Mouse (Mus musculus): Measurements from ENCODE around the gene A630095N17Rik.

A630095N17Rik gene

GRCm38 (mm10) chr1:75231664-75232152 is at the start of gene A630095N17Rik:
A630095N17Rik (minus strand) TSS chr1:75232102.
- no peak for DNase-seq (ENCODE audit: extremely low read depth, low read depth)

DNA sequence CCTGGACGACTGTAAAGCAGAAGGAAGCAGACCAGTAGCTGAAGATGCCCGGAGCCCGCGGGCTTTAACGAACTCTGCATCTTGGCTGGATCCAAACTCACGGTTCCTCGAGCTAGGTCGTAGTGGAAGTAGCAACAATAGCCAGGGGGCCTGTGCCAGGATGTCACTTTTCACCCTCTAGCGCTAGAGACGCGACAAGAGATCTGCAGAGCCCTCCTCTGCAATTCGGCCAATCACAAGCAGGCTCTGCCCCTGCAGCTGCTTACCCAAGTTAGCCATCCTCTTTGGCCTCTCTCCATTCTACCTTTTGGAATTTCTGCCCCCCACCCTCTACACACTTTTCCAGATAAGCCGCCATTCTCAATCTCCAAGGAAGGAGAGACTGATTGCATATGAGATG is 46.3 kb upstream of the A630095N17Rik start, which contains the start of gene Resp18:
TSS of gene Resp18 (minus strand) at position 188 of the 400 bp plus-strand sequence.
- DNase-seq (ENCODE audit: extremely low read depth, low read depth) = no peak

GRCm38 (mm10) chr1:75277195-75278188 is 45.6 kb upstream of the A630095N17Rik start:
- no peak for DNase-seq (ENCODE audit: extremely low read depth, low read depth)

GRCm38 (mm10) chr1:75264091-75264880 is 32.4 kb upstream of the A630095N17Rik start, which contains the start of gene Ptprn:
Ptprn (minus strand) TSS chr1:75264502.
- DNase-seq (ENCODE audit: extremely low read depth, low read depth) = no peak

GRCm38 (mm10) chr1:75262969-75263951 is 31.4 kb upstream of the A630095N17Rik start:
- no peak for DNase-seq (ENCODE audit: extremely low read depth, low read depth)

DNA sequence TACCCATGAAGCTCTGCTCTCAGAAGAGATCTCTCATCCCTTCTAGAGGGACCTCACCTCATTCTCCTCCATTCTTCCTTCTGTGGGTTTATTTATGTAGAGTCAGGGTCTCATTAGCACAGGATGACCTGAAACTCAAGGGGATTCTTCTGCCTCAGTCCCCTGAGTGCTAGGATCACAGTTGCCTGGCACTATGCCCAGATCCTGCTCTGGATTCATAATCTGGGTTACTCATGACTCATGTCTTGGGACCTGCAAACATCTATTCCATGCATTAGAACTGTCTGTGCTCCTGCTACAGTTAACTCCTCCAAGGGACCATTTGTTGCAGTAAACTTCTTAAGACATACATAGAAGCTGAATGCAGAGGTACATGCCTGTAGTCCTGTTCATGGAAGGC is 29.4 kb upstream of the A630095N17Rik start:
- DNase-seq (ENCODE audit: extremely low read depth, low read depth) = no peak

GRCm38 (mm10) chr1:75255516-75256046 is 23.7 kb upstream of the A630095N17Rik start:
- no peak for DNase-seq (ENCODE audit: extremely low read depth, low read depth)

DNA sequence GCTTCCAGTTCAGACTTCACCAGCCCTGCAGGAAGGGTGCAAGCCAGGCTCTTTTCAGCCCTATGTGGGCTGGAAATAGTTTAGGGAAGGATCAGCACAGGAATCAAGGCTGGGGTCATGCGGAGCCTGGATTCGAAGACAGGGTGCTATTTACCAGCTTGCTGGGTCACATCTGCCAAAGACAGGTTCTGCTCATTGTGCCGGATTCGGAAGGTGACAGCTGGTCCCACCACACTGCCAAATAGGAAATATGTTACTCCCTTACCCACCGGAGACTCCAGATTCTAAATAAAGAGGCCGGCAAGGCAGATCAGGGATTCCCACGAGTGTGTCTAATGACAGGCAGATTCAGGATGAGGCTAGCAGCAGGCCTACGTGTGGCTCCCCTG is 22.7 kb upstream of the A630095N17Rik start:
- DNase-seq (ENCODE audit: extremely low read depth, low read depth) = no peak

- DNase-seq (ENCODE audit: extremely low read depth, low read depth) = peak; percentile 72
Observed at GRCm38 (mm10) chr1:75253849-75254624, 22.1 kb upstream of the A630095N17Rik start.

- DNase-seq (ENCODE audit: extremely low read depth, low read depth) = no peak
Observed at GRCm38 (mm10) chr1:75253029-75253428, 21.1 kb upstream of the A630095N17Rik start.

GRCm38 (mm10) chr1:75252308-75252707 is 20.4 kb upstream of the A630095N17Rik start:
- DNase-seq (ENCODE audit: extremely low read depth, low read depth) = no peak

DNA sequence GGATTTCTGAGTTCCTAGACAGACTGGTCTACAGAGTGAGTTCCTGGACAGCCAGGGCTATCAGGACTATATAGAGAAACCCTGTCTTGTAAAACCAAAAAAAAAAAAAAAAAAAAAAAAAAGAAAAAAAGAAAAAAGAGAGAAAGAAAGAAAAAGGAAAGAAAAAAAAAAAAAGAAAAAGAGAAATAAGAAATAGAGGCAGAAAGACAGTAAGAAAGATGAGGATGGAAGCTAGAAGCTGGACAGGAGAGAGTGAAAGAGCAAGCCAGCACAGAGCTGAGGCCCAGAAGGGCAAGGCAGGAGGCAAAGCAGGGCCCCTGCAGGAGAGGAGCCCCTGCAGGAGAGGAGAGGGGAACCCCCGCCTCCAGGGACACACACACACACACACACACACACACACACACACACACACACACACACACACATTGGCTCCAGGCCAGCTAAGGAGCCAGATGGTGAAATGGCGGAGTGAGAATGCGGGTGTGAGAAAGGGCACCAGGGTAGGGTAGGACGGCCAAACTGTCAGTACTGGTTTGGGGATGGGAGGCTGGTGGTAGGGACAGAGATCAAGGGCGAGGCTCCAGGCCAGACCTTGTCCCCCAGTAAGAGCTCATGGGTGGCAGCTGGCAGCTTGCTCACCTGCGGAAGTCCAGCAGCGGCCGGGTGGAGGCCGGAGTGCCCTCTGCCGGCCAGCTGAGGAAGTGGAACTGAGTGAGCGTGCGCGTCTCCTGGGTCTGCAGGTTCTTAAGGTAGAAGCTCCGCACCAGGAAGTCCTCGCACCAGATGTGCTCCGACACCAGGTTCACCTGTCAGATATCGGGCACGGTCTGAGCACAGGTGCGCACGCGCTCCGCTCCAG is 19.4 kb upstream of the A630095N17Rik start:
- peak; percentile 62 for DNase-seq (ENCODE audit: extremely low read depth, low read depth)

- DNase-seq (ENCODE audit: extremely low read depth, low read depth) = no peak
Observed at GRCm38 (mm10) chr1:75250498-75250897, 18.6 kb upstream of the A630095N17Rik start.

GRCm38 (mm10) chr1:75248041-75248772 is 16.3 kb upstream of the A630095N17Rik start:
- no peak for DNase-seq (ENCODE audit: extremely low read depth, low read depth)

- no peak for DNase-seq (ENCODE audit: extremely low read depth, low read depth)
Observed at GRCm38 (mm10) chr1:75247071-75247930, 15.4 kb upstream of the A630095N17Rik start.

DNA sequence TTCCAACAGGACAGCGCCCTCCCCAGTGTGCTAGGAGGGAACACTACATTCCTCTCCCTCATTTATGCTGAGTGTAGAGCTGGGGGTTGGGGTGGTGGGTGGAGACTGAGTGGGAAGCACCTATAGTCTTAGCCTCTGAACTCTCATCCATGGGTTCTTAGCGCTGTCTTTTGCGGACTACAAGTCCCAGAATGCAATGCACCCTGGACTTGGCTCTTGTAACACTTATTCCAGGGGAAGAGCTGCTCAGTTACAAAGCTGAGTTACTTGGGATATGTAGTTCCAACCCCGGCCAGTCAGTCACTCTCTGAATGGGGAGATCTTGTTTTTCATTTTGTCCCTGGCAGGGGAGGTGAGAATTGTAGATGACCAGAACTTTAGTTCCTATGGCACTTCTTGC is 12.9 kb upstream of the A630095N17Rik start:
- no peak for DNase-seq (ENCODE audit: extremely low read depth, low read depth)

Data from MEL-GATA-1-ER (cell line).